Mouse (Mus musculus): Measurements from ENCODE around the gene Tfcp2l1.

DNA sequence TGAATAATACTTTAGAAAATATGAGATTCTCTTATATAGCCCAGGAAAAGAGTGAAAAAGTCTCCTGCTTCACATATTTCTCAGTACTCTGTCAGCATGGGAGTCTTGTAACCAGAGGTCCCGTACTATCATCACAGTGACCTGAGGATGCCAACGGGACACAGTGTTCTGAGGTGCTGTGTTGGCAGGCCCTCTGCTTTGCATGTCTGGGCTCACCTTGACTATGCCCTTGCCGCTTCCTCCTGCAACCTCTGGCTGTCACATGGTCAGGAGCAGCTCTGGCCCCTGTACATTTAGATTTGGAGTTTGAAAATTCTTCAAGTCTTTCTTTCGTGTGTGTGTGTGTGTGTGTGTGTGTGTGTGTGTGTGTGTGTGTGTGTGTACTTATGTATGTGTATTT, 34.8 kb upstream of the Tfcp2l1 start:
- TF ChIP-seq CTCF (IDR thresholded peaks at IDR 0.05; ENCODE audit: extremely low read depth, insufficient read depth, insufficient read length, insufficient replicate concordance) (no peak), POLR2A (IDR thresholded peaks at IDR 0.05; ENCODE audit: low read depth, low read length) (no peak)

Measured in spleen, adult 2 months (tissue).